Mouse (Mus musculus): Measurements from ENCODE around the gene Arl15. TPM values are rescaled to one million over a fixed set of nuclear protein-coding genes. Genes with fewer than 3 reads are reported as not detected.

The Arl15 gene
- total and polyA plus RNA-seq, 2 experiments from 2014 or later: 13.6 to 32.6 TPM

GRCm38 (mm10) chr13:114074471-114074870 is 280.2 kb downstream of the Arl15 start:
- DNase-seq (ENCODE audit: low spot score) (no peak), ATAC-seq (no peak)
- no peaks in the 10 kb centered on the region for H3K36me3 ChIP-seq (ENCODE audit: insufficient read depth, low read length)

DNA sequence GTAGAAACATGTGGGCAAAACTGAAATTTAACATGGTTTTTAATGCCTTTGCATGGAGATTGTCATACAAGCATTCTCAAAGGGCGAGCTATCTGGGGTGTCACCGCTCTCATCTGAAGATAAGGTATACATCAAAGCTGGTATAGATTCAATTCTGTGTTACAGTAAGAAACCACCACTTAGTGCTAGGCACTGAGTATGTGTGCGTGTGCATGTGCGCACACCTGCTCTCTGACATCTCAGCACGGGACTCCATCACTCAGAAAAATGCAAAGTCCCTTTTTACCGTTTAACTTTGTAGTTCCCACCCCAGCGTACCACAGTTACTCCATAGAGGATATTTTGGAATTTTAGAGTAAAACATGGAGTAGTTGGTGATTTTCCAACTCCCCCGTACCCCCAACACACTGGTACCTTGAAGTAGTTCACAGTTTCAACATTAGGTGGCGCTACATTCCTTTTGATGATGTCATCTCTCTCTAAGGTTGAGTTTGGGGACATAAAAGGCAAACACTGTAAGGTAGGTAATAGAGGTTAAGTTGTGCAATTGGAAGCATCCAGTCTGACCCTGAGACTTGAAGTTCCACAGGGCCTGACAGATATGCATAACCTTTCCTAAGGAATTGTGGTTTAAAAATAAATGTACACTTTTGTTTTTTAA is 281.5 kb downstream of the Arl15 start:
- Histone ChIP-seq H3K4me1 (ENCODE audit: insufficient read depth, low read length) (0 out of 2 replicates have a peak, but pooled peaks cover 3% of the 10 kb centered on the region), H3K27ac (no peak overlapping the region), H3K4me2 (ENCODE audit: low read depth, low read length) (no peak overlapping the region), H3K36me3 (ENCODE audit: insufficient read depth, low read length) (no peaks in the 10 kb centered on the region), H3K9ac (replicated peaks; ENCODE audit: low read length) (no peak overlapping the region), H3K27me3 (ENCODE audit: insufficient read depth, low read length) (no peaks in the 10 kb centered on the region), H3K9me3 (ENCODE audit: low read length) (no peaks in the 10 kb centered on the region), H3K4me3 (ENCODE audit: low read length) (no peak overlapping the region)
- ATAC-seq (peak; percentile 63), DNase-seq (ENCODE audit: low spot score) (peak; percentile 80)
- peak; percentile 80 for TF ChIP-seq CTCF (IDR thresholded peaks at IDR 0.05; ENCODE audit: low read depth)
- 75% methylated on average over 9 of the region's 9 CpGs for WGBS

More at GRCm38 (mm10) chr13:114074471-114074870, 280.2 kb downstream of the Arl15 start:
- Histone ChIP-seq H3K4me2 (ENCODE audit: low read depth, low read length) (no peak overlapping the region), H3K27me3 (ENCODE audit: insufficient read depth, low read length) (no peaks in the 10 kb centered on the region), H3K4me1 (ENCODE audit: insufficient read depth, low read length) (0 out of 2 replicates have a peak, but pooled peaks cover 3% of the 10 kb centered on the region), H3K9me3 (ENCODE audit: low read length) (no peaks in the 10 kb centered on the region), H3K27ac (no peak overlapping the region), H3K9ac (replicated peaks; ENCODE audit: low read length) (no peak overlapping the region), H3K4me3 (ENCODE audit: low read length) (no peak overlapping the region)
- no peak for TF ChIP-seq CTCF (IDR thresholded peaks at IDR 0.05; ENCODE audit: low read depth)
- WGBS: 43% methylated on average over 8 of the region's 8 CpGs

- Histone ChIP-seq H3K9me3 (ENCODE audit: low read length) (no peaks in the 10 kb centered on the region), H3K9ac (replicated peaks; ENCODE audit: low read length) (no peak overlapping the region), H3K27ac (no peak overlapping the region), H3K4me2 (ENCODE audit: low read depth, low read length) (no peak overlapping the region), H3K4me3 (ENCODE audit: low read length) (no peak overlapping the region), H3K4me1 (ENCODE audit: insufficient read depth, low read length) (0 out of 2 replicates have a peak, but pooled peaks cover 3% of the 10 kb centered on the region), H3K27me3 (ENCODE audit: insufficient read depth, low read length) (no peaks in the 10 kb centered on the region), H3K36me3 (ENCODE audit: insufficient read depth, low read length) (no peaks in the 10 kb centered on the region)
- no peak for TF ChIP-seq CTCF (IDR thresholded peaks at IDR 0.05; ENCODE audit: low read depth)
- ATAC-seq (no peak), DNase-seq (ENCODE audit: low spot score) (peak; percentile 40)
- 64% methylated on average over 9 of the region's 9 CpGs for WGBS
Observed at GRCm38 (mm10) chr13:114077181-114077580, 282.9 kb downstream of the Arl15 start.

DNA sequence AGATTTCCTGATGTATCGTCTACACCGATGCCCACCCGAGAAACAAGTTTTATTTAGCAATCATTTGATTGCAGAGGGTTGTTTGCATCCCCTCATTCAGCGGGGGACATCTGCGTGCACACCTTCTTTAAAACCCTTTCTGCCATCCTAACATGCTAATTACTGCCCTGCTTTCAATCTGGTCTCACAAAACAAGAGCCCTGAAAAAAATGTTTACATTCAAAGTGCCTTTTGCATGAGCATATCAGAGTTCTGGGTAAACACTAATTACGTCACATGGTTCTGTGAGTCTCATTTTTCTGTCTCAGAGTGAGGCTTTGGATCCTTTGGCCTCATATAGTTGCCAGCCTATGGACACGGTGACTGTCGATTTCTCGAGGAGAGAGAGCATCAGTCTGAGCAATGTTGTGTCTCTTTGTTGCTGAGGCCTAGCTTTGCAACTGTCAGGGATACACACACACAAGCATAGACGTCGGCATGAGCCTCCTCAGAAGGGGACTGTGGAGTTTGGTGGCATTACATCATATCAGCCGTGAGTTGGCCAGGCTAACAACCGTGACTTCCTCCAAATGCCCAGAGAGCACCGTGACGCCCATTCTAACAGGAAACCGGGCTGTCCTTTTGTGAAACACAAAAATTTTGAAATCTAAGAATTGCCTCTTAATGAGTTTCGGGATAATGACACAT is 283.4 kb downstream of the Arl15 start:
- no peaks in the 10 kb centered on the region for H3K36me3 ChIP-seq (ENCODE audit: insufficient read depth, low read length)
- no peak for TF ChIP-seq CTCF (IDR thresholded peaks at IDR 0.05; ENCODE audit: low read depth)
- H3K4me3 ChIP-seq (ENCODE audit: low read length): no peak overlapping the region
- H3K4me1 ChIP-seq (ENCODE audit: insufficient read depth, low read length): 0 out of 2 replicates have a peak, but pooled peaks cover 3% of the 10 kb centered on the region
- DNase-seq (ENCODE audit: low spot score): peak; percentile 16
- no peak overlapping the region for H3K27ac ChIP-seq
- H3K9ac ChIP-seq (replicated peaks; ENCODE audit: low read length): no peak overlapping the region
- no peaks in the 10 kb centered on the region for H3K27me3 ChIP-seq (ENCODE audit: insufficient read depth, low read length)
- H3K4me2 ChIP-seq (ENCODE audit: low read depth, low read length): no peak overlapping the region
- ATAC-seq: peak; percentile 77
- H3K9me3 ChIP-seq (ENCODE audit: low read length): no peaks in the 10 kb centered on the region
- 41% methylated on average over 17 of the region's 17 CpGs for WGBS

DNA sequence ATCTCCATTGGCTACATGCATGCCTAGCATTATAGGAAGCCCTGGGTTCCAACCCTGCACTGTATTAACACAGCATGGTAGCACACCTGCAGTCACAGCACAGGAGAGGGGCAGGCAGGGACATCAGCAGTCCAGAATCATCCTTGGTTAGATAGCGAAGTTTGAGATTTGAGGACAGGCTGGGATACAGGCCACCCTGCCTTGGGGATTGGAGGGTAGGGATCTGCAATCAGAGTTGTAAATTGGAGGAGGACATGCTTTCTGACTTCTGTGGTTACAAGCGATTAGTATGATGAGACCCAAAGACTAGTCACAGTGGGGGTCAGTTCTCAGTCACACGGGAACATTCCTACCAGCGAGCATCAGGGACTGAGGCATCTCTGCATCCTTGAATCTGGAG is 284.5 kb downstream of the Arl15 start:
- ATAC-seq: no peak
- 74% methylated on average over 4 of the region's 4 CpGs for WGBS
- Histone ChIP-seq H3K27me3 (ENCODE audit: insufficient read depth, low read length) (no peaks in the 10 kb centered on the region), H3K27ac (no peak overlapping the region), H3K4me2 (ENCODE audit: low read depth, low read length) (no peak overlapping the region), H3K4me3 (ENCODE audit: low read length) (no peak overlapping the region), H3K4me1 (ENCODE audit: insufficient read depth, low read length) (0 out of 2 replicates have a peak, but pooled peaks cover 3% of the 10 kb centered on the region), H3K36me3 (ENCODE audit: insufficient read depth, low read length) (no peaks in the 10 kb centered on the region), H3K9ac (replicated peaks; ENCODE audit: low read length) (no peak overlapping the region), H3K9me3 (ENCODE audit: low read length) (no peaks in the 10 kb centered on the region)
- no peak for TF ChIP-seq CTCF (IDR thresholded peaks at IDR 0.05; ENCODE audit: low read depth)
- DNase-seq (ENCODE audit: low spot score): no peak

- H3K36me3 ChIP-seq (ENCODE audit: insufficient read depth, low read length): no peaks in the 10 kb centered on the region
- DNase-seq (ENCODE audit: low spot score) (no peak), ATAC-seq (no peak)
- TF ChIP-seq CTCF (IDR thresholded peaks at IDR 0.05; ENCODE audit: low read depth): no peak
- no peak overlapping the region for H3K9ac ChIP-seq (replicated peaks; ENCODE audit: low read length)
- no peaks in the 10 kb centered on the region for H3K9me3 ChIP-seq (ENCODE audit: low read length)
- no peak overlapping the region for H3K27ac ChIP-seq
- H3K4me2 ChIP-seq (ENCODE audit: low read depth, low read length): no peak overlapping the region
- H3K27me3 ChIP-seq (ENCODE audit: insufficient read depth, low read length): no peaks in the 10 kb centered on the region
- 92% methylated on average over 6 of the region's 6 CpGs for WGBS
- no peak overlapping the region for H3K4me3 ChIP-seq (ENCODE audit: low read length)
- 0 out of 2 replicates have a peak, but pooled peaks cover 3% of the 10 kb centered on the region for H3K4me1 ChIP-seq (ENCODE audit: insufficient read depth, low read length)
Observed at GRCm38 (mm10) chr13:114079751-114080150, 285.4 kb downstream of the Arl15 start.

Data from hindbrain, postnatal 0 days (tissue).